8 mouse cellular contexts compared by ENCODE assay signal in genomic region chr9:66276697-66277385, GRCm38 (mm10).
DNase-seq lines count a peak whose midpoint lies in the region; ATAC-seq and TF ChIP-seq lines count a peak whose summit lies in the region.

No protein-coding gene starts in this region.

- no peak overlapping the region for H3K4me3 ChIP-seq in embryonic fibroblast, embryonic 13.5 days (ENCODE audit: insufficient read depth, low read length)
- H3K4me3 ChIP-seq in liver, adult 2 months (ENCODE audit: insufficient read depth, low read depth, low read length): no peak overlapping the region
- H3K4me3 ChIP-seq in spleen, adult 2 months (ENCODE audit: extremely low read depth, insufficient read depth, insufficient read length): no peak overlapping the region

- no peak for ATAC-seq in activated CD4-positive, CD25-positive, alpha-beta regulatory T cell, adult 4 months

- H3K79me2 ChIP-seq in liver, adult 2 months (ENCODE audit: control insufficient read depth, insufficient read depth, low read length): no peaks in the 10 kb centered on the region

- DNase-seq in urinary bladder, postnatal 14 days (ENCODE audit: low spot score): peak; percentile 23
- no peak for DNase-seq in urinary bladder, adult 2 months (ENCODE audit: low spot score)
- DNase-seq in heart, postnatal 25 days (ENCODE audit: low spot score): peak; percentile 76
- peak; percentile 64 for DNase-seq in liver, adult 2 months (ENCODE audit: extremely low read depth, low read depth, low spot score)
- DNase-seq in spleen, adult 2 months (ENCODE audit: low read depth in 1 of 2, low spot score in 2 of 2): peak in 1 of 2 experiments; percentile 21
- no peak for DNase-seq in cerebellum, adult 9-10 months

- H3K36me3 ChIP-seq in liver, adult 2 months (ENCODE audit: control insufficient read depth, insufficient read depth, low read length): peaks cover 13% of the 10 kb centered on the region; the same call in 1 of the 2 replicates
- H3K36me3 ChIP-seq in spleen, adult 2 months (ENCODE audit: control insufficient read depth, insufficient read depth, low read length): no peaks in the 10 kb centered on the region

- peaks cover 8% of the 10 kb centered on the region for H3K4me1 ChIP-seq in embryonic fibroblast, embryonic 13.5 days (ENCODE audit: control insufficient read depth, insufficient read depth, low read length)
- H3K4me1 ChIP-seq in liver, adult 2 months (ENCODE audit: control insufficient read depth, insufficient read depth, low read length): peaks cover 3% of the 10 kb centered on the region; the same call in 1 of the 2 replicates
- H3K4me1 ChIP-seq in spleen, adult 2 months (ENCODE audit: control insufficient read depth, insufficient read depth, insufficient read length): peaks cover 47% of the 10 kb centered on the region; the same call in 1 of the 2 replicates

- WGBS in liver, adult 2 months: 60% methylated on average over 14 of the region's 14 CpGs
- 46% methylated on average over 14 of the region's 14 CpGs for WGBS in spleen, adult 2 months

- peak overlapping the region; percentile 15; the same call in 1 of the 2 replicates for H3K27ac ChIP-seq in embryonic fibroblast, embryonic 13.5 days (ENCODE audit: insufficient read depth, low read length)
- peak overlapping the region; percentile 62 for H3K27ac ChIP-seq in liver, adult 2 months (replicated peaks; ENCODE audit: insufficient read depth, low read depth, low read length)
- H3K27ac ChIP-seq in spleen, adult 2 months (ENCODE audit: insufficient read depth, low read length): peak overlapping the region; percentile 38

- intact Hi-C loops in heart, postnatal 25 days (cut with DNase I): loop anchor here (1.0 kb wide), 1 partner anchor 118 kb away; no protein-coding TSS in a partner anchor

- no peaks in the 10 kb centered on the region for H3K27me3 ChIP-seq in liver, adult 2 months (ENCODE audit: control insufficient read depth, insufficient read depth, low read length)
- no peaks in the 10 kb centered on the region for H3K27me3 ChIP-seq in spleen, adult 2 months (ENCODE audit: control insufficient read depth, insufficient read depth, low read length)

- TF ChIP-seq CTCF in embryonic fibroblast, embryonic 13.5 days (IDR thresholded peaks at IDR 0.05; ENCODE audit: borderline replicate concordance, insufficient read depth, low read length): no peak
- TF ChIP-seq CTCF in liver, adult 2 months (IDR thresholded peaks at IDR 0.05; ENCODE audit: low read depth, low read length): no peak
- TF ChIP-seq CTCF in spleen, adult 2 months (IDR thresholded peaks at IDR 0.05; ENCODE audit: extremely low read depth, insufficient read depth, insufficient read length, insufficient replicate concordance): no peak

- H3K9ac ChIP-seq in liver, adult 2 months (ENCODE audit: low read depth, low read length): no peak overlapping the region

- no peak for TF ChIP-seq POLR2A in embryonic fibroblast, embryonic 13.5 days (IDR thresholded peaks at IDR 0.05; ENCODE audit: low read depth, low read length)
- TF ChIP-seq POLR2A in liver, adult 2 months (IDR thresholded peaks at IDR 0.05; ENCODE audit: extremely low read depth, insufficient read depth, low read length): no peak
- no peak for TF ChIP-seq POLR2A in spleen, adult 2 months (IDR thresholded peaks at IDR 0.05; ENCODE audit: low read depth, low read length)

Comparison
In these comparisons a context has a peak if more than half of its experiments do, and no peak if none do; other contexts are left out.
1. DNase-seq: peak in urinary bladder, postnatal 14 days (single experiment), heart, postnatal 25 days (single experiment) and liver, adult 2 months (single experiment); none in urinary bladder, adult 2 months (single experiment) and cerebellum, adult 9-10 months (single experiment).
2. Peak in every context shown above with its lines, with median percentiles within 50 percentile points of each other: H3K27ac ChIP-seq.